Mouse (Mus musculus): Measurements from ENCODE around the gene Ptger1.
A peak's percentile ranks its signal among the peaks of the same experiment; 100 is the strongest.

Gene Ptger1

DNA sequence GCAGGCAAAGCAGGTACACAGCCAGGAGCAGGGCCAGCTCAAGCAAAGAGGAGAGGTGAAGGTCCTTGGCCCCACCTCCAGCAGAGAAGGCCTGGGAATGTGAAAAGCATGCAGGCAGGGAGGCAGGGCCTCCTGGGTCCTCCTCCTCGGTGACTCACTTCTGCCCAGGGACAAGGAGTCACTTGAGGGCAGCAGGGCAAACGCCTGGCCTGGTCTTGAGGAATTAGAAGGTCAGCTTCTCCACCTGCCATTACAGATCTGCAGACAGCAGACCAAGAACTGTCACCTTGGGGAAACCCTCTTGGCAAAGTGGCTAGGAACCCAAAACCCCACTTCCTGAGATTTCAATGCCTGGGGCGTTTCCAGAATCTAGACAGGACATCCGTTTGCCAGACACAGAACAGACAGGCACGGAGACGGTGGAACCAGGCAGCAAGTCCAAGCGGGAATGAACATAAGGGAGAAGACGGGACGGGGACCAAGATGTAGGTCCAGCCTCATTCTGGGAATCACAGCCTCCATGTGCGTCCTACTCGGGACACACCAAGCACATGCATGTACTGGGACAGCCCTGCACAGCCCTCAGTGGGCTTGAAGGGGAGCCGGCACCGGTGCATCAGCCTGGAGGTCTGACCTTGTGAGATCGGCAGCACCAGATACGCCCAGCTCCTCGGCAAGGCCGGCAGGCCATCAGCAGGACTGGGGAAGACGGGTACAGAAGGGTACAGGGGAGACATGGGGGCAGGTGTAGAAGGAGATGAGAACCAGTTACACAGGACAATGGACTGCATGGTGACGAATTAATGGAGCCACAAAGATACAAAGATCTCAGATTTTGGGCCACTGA, 31.1 kb downstream of the Ptger1 start:
- peak; percentile 79 for DNase-seq (ENCODE audit: low read depth)

- peak; percentile 69 for DNase-seq (ENCODE audit: low read depth)
These were observed 31.8 kb downstream of the Ptger1 start for GRCm38 (mm10) chr8:83698291-83698660.

DNA sequence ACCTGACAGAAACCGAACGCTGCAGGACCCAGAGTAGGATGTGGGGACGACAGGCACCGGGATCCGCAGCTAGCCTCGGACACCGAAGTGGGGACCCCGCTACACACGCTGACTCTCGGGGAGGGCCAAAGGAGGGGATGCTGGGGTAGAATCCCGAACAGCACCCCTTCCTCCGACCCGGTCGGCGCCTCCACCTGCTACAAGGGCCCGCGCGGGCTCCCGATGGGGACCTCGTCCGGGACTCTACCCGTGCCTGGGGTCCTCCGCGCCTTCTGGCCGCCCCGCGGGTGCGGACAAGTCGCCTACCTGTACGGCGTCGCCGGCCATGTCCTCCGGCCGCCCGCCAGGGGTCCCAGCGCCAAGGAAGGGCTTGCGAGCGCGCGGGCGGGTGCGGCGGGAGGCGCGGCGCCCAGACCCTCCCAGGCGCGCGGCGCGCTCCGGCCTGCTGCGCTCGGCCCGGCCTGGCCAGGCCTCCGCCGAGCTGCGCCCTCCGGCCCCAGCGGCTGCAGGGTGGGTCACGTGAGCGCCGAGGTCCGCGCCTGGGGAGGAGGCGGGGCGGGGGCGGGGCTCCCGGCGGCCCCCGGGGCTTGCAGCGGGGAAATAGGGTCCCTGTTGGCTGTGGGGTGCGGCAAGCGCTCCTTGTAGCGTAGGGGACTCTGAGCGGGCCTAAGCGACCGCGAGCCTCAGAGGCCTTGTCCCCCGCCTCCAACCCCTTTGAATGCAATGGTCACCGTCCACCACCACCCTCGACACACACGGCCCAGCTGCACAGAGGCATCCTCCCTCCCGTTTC, 32.4 kb downstream of the Ptger1 start, which contains the start of gene Pkn1:
Gene Pkn1, minus strand, starts transcription at position 519 of the 793 bp plus-strand sequence.
- peak; percentile 87 for DNase-seq (ENCODE audit: low read depth)

- DNase-seq (ENCODE audit: low read depth) = peak; percentile 76
These were observed 33.1 kb downstream of the Ptger1 start for GRCm38 (mm10) chr8:83699566-83699965.

- no peak for DNase-seq (ENCODE audit: low read depth)
These were observed 34.1 kb downstream of the Ptger1 start for GRCm38 (mm10) chr8:83700423-83701085.

DNA sequence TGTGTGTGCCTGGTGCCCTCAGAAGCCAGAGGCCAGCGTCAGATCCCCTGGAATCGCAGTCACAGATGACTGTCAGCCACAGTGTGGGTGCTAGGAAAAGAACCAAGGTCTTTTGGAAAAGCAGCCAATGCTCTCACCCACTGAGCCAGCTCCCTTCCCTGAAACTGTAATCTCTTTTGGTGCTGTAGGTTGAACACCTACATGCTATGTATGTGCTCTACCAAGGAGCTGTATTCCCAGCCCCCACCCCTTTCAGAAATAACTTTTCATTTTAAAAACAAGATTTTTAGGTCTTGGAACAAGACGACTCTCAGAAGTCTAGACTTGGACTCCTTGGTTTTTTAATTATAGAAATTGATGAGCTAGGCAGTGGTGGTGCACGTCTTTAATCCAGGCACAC, 36.9 kb downstream of the Ptger1 start:
- DNase-seq (ENCODE audit: low read depth) = no peak

DNA sequence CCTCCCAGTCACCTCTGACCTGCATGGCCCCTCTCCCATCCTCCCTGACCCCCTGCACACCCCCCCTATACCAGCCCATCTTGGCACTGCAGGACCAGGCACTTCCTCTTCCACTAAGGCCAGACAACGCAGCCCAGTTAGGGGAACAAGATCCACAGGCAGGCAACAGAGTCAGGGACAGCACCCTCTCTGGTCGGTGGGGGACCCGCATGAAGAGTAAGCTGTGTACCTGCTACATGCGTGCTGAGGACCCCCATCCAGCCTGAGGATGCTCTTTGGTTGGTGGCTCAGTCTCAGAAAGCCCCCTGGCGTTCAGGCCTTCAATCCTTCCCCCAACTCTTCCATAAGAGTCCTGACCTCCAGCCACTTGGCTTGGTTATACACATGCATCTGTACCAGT, 39.9 kb downstream of the Ptger1 start:
- no peak for DNase-seq (ENCODE audit: low read depth)

DNA sequence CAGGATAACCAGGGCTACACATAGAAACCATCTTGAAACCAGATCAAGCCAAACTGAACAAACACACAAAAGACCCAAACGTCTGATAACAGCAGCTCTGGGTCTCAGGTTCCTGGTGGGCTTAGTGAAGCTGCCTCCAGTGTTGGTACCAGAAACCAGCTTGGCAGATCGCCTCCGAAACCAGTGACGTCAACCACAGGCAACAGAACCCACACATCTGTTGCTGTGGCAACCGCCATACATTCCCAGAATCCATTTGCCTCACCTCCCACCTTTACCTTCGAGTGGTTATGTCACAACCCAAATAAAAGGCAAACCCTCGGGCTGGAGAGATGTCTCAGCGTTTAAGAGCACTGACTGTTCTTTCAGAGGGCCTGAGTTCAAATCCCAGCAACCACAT, 41.1 kb downstream of the Ptger1 start:
- no peak for DNase-seq (ENCODE audit: low read depth)

- no peak for DNase-seq (ENCODE audit: low read depth)
These were observed 48.2 kb downstream of the Ptger1 start for GRCm38 (mm10) chr8:83714676-83715030.

GRCm38 (mm10) chr8:83715031-83715690, 48.7 kb downstream of the Ptger1 start, which contains the start of gene Ddx39:
TSS of gene Ddx39 (plus strand) at chr8:83715177.
- DNase-seq (ENCODE audit: low read depth) = peak; percentile 100

GRCm38 (mm10) chr8:83715771-83716170, 49.3 kb downstream of the Ptger1 start:
- DNase-seq (ENCODE audit: low read depth) = peak; percentile 46

- peak; percentile 73 for DNase-seq (ENCODE audit: low read depth)
These were observed 50.1 kb downstream of the Ptger1 start for GRCm38 (mm10) chr8:83716563-83716962.

GRCm38 (mm10) chr8:83719048-83719447, 52.6 kb downstream of the Ptger1 start:
- no peak for DNase-seq (ENCODE audit: low read depth)

DNA sequence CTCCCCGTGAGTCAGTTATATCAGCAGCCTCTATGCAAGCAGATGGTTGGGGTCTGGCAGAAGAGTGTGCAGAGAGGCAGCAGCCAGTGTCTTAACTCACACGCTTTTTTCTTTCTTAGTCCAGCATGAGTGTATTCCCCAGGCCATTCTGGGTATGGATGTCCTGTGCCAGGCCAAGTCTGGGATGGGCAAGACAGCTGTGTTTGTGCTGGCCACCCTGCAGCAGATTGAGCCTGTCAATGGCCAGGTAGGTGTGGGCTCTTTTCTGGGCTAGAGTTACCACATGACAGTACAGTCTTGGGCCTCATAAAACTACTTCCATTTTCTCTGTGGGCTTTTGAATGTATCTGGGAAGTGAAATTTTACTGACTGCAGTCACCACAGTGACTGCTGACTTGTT, 53.2 kb downstream of the Ptger1 start:
- no peak for DNase-seq (ENCODE audit: low read depth)

DNA sequence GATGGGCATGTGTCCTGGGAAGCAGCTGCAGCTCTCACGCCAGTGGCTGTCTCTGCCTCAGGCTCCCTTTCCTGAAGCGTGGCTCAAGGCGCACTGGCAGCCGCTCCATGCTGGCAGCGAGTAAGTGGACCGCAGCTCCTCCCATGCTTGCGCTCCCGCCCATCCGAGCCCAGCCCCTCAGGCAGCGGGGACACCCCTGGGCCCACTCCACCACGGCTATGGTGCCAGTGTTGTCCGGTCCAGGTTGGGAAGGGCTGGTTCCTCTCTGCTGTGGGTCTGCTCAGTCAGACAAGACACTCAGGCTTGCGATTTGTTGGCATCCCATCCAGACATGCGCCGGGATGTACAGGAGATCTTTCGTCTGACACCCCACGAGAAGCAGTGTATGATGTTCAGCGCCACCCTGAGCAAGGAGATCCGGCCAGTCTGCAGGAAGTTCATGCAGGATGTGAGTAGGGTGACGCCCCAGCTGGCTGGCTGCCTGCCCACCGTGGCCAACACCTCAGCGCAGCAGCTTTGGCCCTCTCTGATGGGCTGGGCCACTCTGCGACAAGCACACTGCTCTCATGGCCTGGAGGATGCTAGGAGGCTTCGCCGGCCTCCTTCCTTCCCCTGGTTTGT, 55.0 kb downstream of the Ptger1 start:
- DNase-seq (ENCODE audit: low read depth) = peak; percentile 52

Data from 416B (cell line).